Mouse (Mus musculus): Measurements from ENCODE around the gene Ccdc155. TPM values are rescaled to one million over a fixed set of nuclear protein-coding genes. Genes with fewer than 3 reads are reported as not detected.

Ccdc155 gene
- polyA plus RNA-seq, 1 experiment from 2014 or later, result 0.48 TPM

GRCm38 (mm10) chr7:45147267-45147666, 57.4 kb downstream of the Ccdc155 start:
- no peak for ATAC-seq (ENCODE audit: low FRiP score)
- no peak overlapping the region for H3K9ac ChIP-seq
- peaks cover 42% of the 10 kb centered on the region for H3K36me3 ChIP-seq
- H3K4me2 ChIP-seq (replicated peaks), result no peak overlapping the region
- no peaks in the 10 kb centered on the region for H3K9me3 ChIP-seq (replicated peaks)
- WGBS, result 93% methylated on average over 11 of the region's 11 CpGs
- H3K27ac ChIP-seq, result no peak overlapping the region
- H3K4me3 ChIP-seq, result no peak overlapping the region
- no peaks in the 10 kb centered on the region for H3K27me3 ChIP-seq
- peaks cover 7% of the 10 kb centered on the region for H3K4me1 ChIP-seq

GRCm38 (mm10) chr7:45145460-45145859, 59.2 kb downstream of the Ccdc155 start:
- Histone ChIP-seq H3K4me3 (no peak overlapping the region), H3K9me3 (replicated peaks) (no peaks in the 10 kb centered on the region), H3K27me3 (no peaks in the 10 kb centered on the region), H3K4me2 (replicated peaks) (no peak overlapping the region), H3K4me1 (no peaks in the 10 kb centered on the region; the same call in 1 of the 2 replicates), H3K27ac (no peak overlapping the region), H3K36me3 (peaks cover 47% of the 10 kb centered on the region), H3K9ac (no peak overlapping the region)
- no peak for ATAC-seq (ENCODE audit: low FRiP score)
- WGBS, result 95% methylated on average over 8 of the region's 8 CpGs

GRCm38 (mm10) chr7:45144368-45145174, 60.1 kb downstream of the Ccdc155 start:
- no peak for ATAC-seq (ENCODE audit: low FRiP score)
- no peak overlapping the region for H3K9ac ChIP-seq
- 87% methylated on average over 13 of the region's 13 CpGs for WGBS
- H3K4me3 ChIP-seq, result no peak overlapping the region
- no peaks in the 10 kb centered on the region for H3K9me3 ChIP-seq (replicated peaks)
- H3K27me3 ChIP-seq, result no peaks in the 10 kb centered on the region
- no peak overlapping the region for H3K27ac ChIP-seq
- H3K4me2 ChIP-seq (replicated peaks), result no peak overlapping the region
- no peaks in the 10 kb centered on the region; the same call in 1 of the 2 replicates for H3K4me1 ChIP-seq
- peaks cover 47% of the 10 kb centered on the region for H3K36me3 ChIP-seq

DNA sequence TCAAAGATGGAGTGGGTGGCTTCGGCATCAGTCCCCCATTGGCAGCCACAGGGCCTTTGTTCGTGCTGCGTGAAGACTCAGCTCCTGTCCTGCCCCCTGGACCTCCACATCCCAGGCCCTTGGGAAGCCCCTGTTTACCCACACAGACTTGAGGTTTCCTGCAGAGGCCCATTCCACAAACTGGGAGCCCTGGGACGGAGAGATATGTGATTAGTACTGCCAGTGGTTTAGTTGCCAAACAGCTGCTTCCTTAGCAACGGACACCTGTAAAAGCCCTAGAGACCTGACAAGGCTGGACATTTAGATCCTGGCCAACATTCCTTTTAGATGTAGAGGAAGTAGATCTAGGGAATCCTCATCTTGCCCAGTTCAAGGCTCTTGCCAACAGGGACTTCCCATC, 62.8 kb downstream of the Ccdc155 start:
- Histone ChIP-seq H3K27ac (no peak overlapping the region), H3K36me3 (peaks cover 44% of the 10 kb centered on the region), H3K4me1 (no peaks in the 10 kb centered on the region), H3K4me3 (no peak overlapping the region), H3K9me3 (replicated peaks) (no peaks in the 10 kb centered on the region), H3K4me2 (replicated peaks) (no peak overlapping the region), H3K9ac (no peak overlapping the region), H3K27me3 (peaks cover 8% of the 10 kb centered on the region)
- WGBS, result 89% methylated on average over 5 of the region's 5 CpGs
- no peak for ATAC-seq (ENCODE audit: low FRiP score)

DNA sequence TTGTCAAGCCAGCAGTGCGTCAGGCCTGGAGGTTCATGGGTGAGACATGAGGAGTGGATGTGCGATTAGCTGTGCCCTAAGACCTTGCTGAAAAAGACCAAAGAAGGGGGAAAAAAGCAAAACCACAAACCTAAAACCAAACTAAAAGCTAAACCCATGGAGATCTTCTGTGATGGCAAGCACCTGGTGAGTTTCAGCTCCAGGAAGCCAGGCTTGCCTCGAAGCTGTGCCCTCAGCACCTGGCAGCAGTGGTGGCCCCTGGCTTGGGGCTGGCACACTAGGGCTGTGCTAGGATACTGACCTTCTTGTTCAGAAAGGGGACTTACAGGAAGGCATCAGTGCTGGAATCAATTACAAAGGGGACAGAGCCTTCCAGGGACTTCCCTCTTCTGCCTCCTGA, 63.4 kb downstream of the Ccdc155 start:
- H3K9me3 ChIP-seq (replicated peaks), result no peaks in the 10 kb centered on the region
- H3K4me1 ChIP-seq, result peaks cover 4% of the 10 kb centered on the region
- H3K9ac ChIP-seq, result no peak overlapping the region
- ATAC-seq (ENCODE audit: low FRiP score), result no peak
- WGBS, result 92% methylated on average over 3 of the region's 3 CpGs
- H3K36me3 ChIP-seq, result peaks cover 42% of the 10 kb centered on the region
- no peak overlapping the region for H3K27ac ChIP-seq
- no peak overlapping the region for H3K4me3 ChIP-seq
- no peak overlapping the region for H3K4me2 ChIP-seq (replicated peaks)
- H3K27me3 ChIP-seq, result peaks cover 12% of the 10 kb centered on the region

GRCm38 (mm10) chr7:45139904-45140723, 64.6 kb downstream of the Ccdc155 start:
- 84% methylated on average over 8 of the region's 8 CpGs for WGBS
- Histone ChIP-seq H3K9ac (no peak overlapping the region), H3K4me3 (no peak overlapping the region), H3K4me1 (peaks cover 13% of the 10 kb centered on the region), H3K4me2 (replicated peaks) (no peak overlapping the region), H3K27ac (no peak overlapping the region), H3K9me3 (replicated peaks) (no peaks in the 10 kb centered on the region), H3K27me3 (peaks cover 22% of the 10 kb centered on the region), H3K36me3 (peaks cover 34% of the 10 kb centered on the region)
- ATAC-seq (ENCODE audit: low FRiP score), result no peak

- Histone ChIP-seq H3K27ac (no peak overlapping the region), H3K4me1 (peaks cover 13% of the 10 kb centered on the region), H3K4me3 (no peak overlapping the region), H3K36me3 (peaks cover 16% of the 10 kb centered on the region; the same call in 1 of the 2 replicates), H3K9me3 (replicated peaks) (no peaks in the 10 kb centered on the region), H3K9ac (no peak overlapping the region), H3K27me3 (peaks cover 26% of the 10 kb centered on the region), H3K4me2 (replicated peaks) (no peak overlapping the region)
- ATAC-seq (ENCODE audit: low FRiP score), result no peak
- WGBS, result 73% methylated on average over 1 of the region's 1 CpGs
Measured at GRCm38 (mm10) chr7:45138403-45138802, 66.3 kb downstream of the Ccdc155 start.

DNA sequence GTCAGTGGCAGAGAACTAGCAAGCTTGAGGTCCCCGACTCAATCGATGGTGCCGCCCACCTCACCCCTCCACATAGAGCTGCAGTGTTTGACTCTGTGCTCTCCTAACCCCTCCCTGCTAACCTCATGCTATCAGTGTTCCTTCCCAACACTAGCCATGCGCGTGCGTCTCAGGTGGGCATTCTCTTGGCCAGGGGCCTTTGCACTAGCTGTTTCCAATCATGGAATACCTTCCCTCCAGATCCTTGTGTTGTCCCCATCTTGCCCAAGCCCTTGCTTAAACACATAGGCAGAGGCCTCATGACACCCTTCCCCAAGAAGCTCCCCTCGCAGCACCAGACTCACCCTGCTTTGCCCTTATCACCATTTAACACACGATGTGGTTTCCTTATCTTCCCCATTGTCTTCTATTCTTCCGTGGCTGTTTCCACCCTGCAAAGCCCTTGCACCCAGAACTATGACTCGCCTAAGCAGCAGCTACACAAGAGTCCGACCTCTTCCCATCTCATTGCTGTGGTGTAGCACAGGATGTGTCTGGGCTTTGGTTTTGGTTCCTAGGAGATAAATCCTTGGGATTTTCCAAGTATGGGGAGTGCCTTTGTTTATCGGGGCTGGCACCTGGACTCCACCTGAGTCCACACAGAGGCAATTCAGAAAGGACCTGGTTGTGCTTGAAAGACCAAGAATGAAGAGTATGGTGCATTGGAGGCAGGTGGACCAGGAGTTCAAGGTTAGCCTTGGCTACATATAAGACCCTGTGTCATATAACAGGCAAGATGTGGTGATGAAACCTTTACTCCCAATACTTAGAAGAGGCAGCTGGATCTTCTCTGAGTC, 67.3 kb downstream of the Ccdc155 start:
- no peak for ATAC-seq (ENCODE audit: low FRiP score)
- Histone ChIP-seq H3K27ac (0 out of 2 replicates have a peak overlapping the region, but pooled peaks have one; percentile 12), H3K9ac (no peak overlapping the region)

DNA sequence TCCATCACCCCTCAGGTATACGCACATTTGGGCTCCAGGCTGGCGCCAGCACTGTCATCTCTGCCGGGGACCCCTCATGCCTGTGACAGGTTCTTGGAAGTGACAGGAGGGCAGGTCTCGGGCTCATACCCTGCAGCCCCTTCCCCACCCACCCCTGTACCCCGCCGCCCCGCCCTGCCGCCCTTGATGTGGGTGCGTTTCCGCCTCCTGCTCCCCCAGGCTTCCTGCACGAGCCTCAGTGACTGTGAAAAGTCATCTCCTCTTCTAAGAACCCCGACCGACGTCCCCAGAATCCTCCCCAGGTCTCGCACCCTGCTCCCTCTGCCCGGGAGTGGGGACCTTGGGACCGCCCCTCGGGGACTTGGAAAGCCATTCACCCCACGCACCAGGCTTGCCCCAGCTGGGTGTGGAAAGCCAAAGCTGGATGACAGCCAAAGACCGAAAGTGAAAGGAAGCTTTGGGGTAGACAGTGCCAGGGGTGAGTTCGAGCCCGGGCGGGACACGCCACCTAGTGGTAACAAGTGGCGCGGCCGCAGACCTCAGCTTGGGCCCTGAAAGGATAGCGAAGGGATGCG, 68.6 kb downstream of the Ccdc155 start, which contains the start of the genes Gm45713 and Flt3l:
Gene Gm45713, minus strand, starts transcription at position 239 of the 575 bp plus-strand sequence.
Gene Flt3l, minus strand, starts transcription at position 440 of the 575 bp plus-strand sequence.
- no peaks in the 10 kb centered on the region for H3K36me3 ChIP-seq
- 0 out of 2 replicates have a peak within 1 kb of the TSS, but pooled peaks have one; percentile 12 for H3K27ac ChIP-seq
- peaks cover 13% of the 10 kb centered on the region for H3K4me1 ChIP-seq
- H3K9ac ChIP-seq, result peak within 1 kb of the TSS; percentile 62
- WGBS, result 4% methylated on average over 29 of the region's 29 CpGs
- H3K4me2 ChIP-seq (replicated peaks), result peak within 1 kb of the TSS; percentile 71
- H3K27me3 ChIP-seq, result peaks cover 30% of the 10 kb centered on the region
- ATAC-seq (ENCODE audit: low FRiP score), result peak; percentile 74
- H3K4me3 ChIP-seq, result peak within 1 kb of the TSS; percentile 43
- no peaks in the 10 kb centered on the region for H3K9me3 ChIP-seq (replicated peaks)

More for the DNA sequence above, 67.3 kb downstream of the Ccdc155 start:
- Histone ChIP-seq H3K36me3 (peaks cover 6% of the 10 kb centered on the region; the same call in 1 of the 2 replicates), H3K9me3 (replicated peaks) (no peaks in the 10 kb centered on the region), H3K4me3 (no peak overlapping the region), H3K4me1 (peaks cover 13% of the 10 kb centered on the region), H3K4me2 (replicated peaks) (no peak overlapping the region), H3K27me3 (peaks cover 26% of the 10 kb centered on the region)
- WGBS, result 86% methylated on average over 12 of the region's 12 CpGs

- Histone ChIP-seq H3K9me3 (replicated peaks) (no peaks in the 10 kb centered on the region), H3K4me3 (peak overlapping the region; percentile 43; the same call in 1 of the 2 replicates), H3K4me2 (replicated peaks) (peak overlapping the region; percentile 71; the same call in 1 of the 2 replicates), H3K27ac (no peak overlapping the region), H3K4me1 (peaks cover 13% of the 10 kb centered on the region), H3K36me3 (no peaks in the 10 kb centered on the region), H3K27me3 (peaks cover 30% of the 10 kb centered on the region), H3K9ac (no peak overlapping the region)
- no peak for ATAC-seq (ENCODE audit: low FRiP score)
- WGBS, result 71% methylated on average over 3 of the region's 3 CpGs
Measured at GRCm38 (mm10) chr7:45135370-45135769, 69.3 kb downstream of the Ccdc155 start.

- Histone ChIP-seq H3K4me2 (replicated peaks) (no peak overlapping the region), H3K4me3 (no peak overlapping the region), H3K9me3 (replicated peaks) (no peaks in the 10 kb centered on the region), H3K4me1 (peaks cover 18% of the 10 kb centered on the region), H3K9ac (no peak overlapping the region), H3K27ac (no peak overlapping the region), H3K36me3 (no peaks in the 10 kb centered on the region), H3K27me3 (peaks cover 30% of the 10 kb centered on the region)
- WGBS, result 9% methylated on average over 12 of the region's 12 CpGs
- no peak for ATAC-seq (ENCODE audit: low FRiP score)
Measured at GRCm38 (mm10) chr7:45134544-45135026, 70.1 kb downstream of the Ccdc155 start.

All from hindbrain, embryonic 12.5 days (tissue).